In the genomic region with DNA sequence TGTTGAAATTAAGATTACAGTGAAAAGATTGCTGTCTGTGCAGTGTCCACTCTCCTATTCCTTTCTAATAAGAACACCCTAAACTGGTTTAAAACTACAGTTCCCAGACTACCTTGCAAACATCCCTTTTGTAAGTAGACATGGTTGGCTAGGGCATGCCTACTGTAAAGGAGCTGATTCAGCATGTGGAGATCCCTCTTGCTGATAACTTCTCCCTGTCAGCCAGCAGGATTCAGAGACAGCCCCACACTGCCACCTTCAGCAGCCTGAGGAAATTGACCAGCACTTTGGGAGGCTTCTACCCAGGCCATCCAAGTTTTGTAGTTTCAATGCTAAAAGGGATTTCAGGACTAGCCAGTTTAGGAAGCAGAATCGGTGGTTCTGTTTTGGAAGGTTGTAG, we compare ENCODE assay signal across 9 mouse cellular contexts. TPM values are rescaled to one million over a fixed set of nuclear protein-coding genes. Genes with fewer than 3 reads are reported as not detected.
DNase-seq lines count a peak whose midpoint lies in the region; ATAC-seq and TF ChIP-seq lines count a peak whose summit lies in the region.
"Had no signal": no experiment of that assay in that cellular context is flagged by ENCODE, and none has a peak within 500 bp of the region (broad histone marks: within the 10 kb centered on the region; RNA-seq: fewer than 3 reads in every experiment).

No protein-coding gene starts in this region.

- 50% methylated on average over 1 of the region's 1 CpGs for WGBS in cerebellum, adult 2 months
- 45% methylated on average over 1 of the region's 1 CpGs for WGBS in lung, postnatal 0 days

- no peak for TF ChIP-seq EP300 in ES-Bruce4 (IDR thresholded peaks at IDR 0.05; ENCODE audit: insufficient read depth, low read depth, low read length)
- TF ChIP-seq EP300 in lung, postnatal 0 days (IDR thresholded peaks at IDR 0.05) = no peak

- H3K9me3 ChIP-seq in ES-Bruce4 (replicated peaks; ENCODE audit: control insufficient read depth, insufficient read depth, low read length, poor library complexity, severe bottlenecking) = no peaks in the 10 kb centered on the region
- H3K9me3 ChIP-seq in lung, postnatal 0 days (ENCODE audit: low read length) = no peaks in the 10 kb centered on the region
- H3K9me3 ChIP-seq: heart, embryonic 13.5 days had no signal

- ATAC-seq in lung, postnatal 0 days = peak; percentile 94

- H3K27me3 ChIP-seq in ES-Bruce4 (ENCODE audit: control insufficient read depth, insufficient read depth, low read length, poor library complexity, severe bottlenecking) = no peaks in the 10 kb centered on the region; the same call in 1 of the 2 replicates
- H3K27me3 ChIP-seq in cerebellum, adult 2 months (ENCODE audit: control insufficient read depth, insufficient read depth, low read length) = no peaks in the 10 kb centered on the region
- H3K27me3 ChIP-seq in lung, postnatal 0 days (replicated peaks; ENCODE audit: insufficient read depth, low read length) = no peaks in the 10 kb centered on the region
- H3K27me3 ChIP-seq: heart, embryonic 13.5 days had no signal

- no peak overlapping the region for H3K27ac ChIP-seq in ES-Bruce4 (ENCODE audit: insufficient read depth, low read length)
- H3K27ac ChIP-seq in cerebellum, adult 2 months (ENCODE audit: insufficient read depth, low read length) = no peak overlapping the region
- no peak overlapping the region for H3K27ac ChIP-seq in lung, postnatal 0 days (ENCODE audit: low read length)
- H3K27ac ChIP-seq: heart, embryonic 13.5 days had no signal

- no peak for TF ChIP-seq POLR2A in ES-Bruce4 (IDR thresholded peaks at IDR 0.05; ENCODE audit: insufficient read depth, low read length)
- TF ChIP-seq POLR2A in cerebellum, adult 2 months (IDR thresholded peaks at IDR 0.05; ENCODE audit: borderline replicate concordance, insufficient read depth, low read length) = no peak

- H3K4me1 ChIP-seq in ES-Bruce4 (ENCODE audit: control insufficient read depth, insufficient read depth, low read length) = no peaks in the 10 kb centered on the region
- no peaks in the 10 kb centered on the region for H3K4me1 ChIP-seq in cerebellum, adult 2 months (ENCODE audit: control insufficient read depth, insufficient read depth, low read length)
- no peaks in the 10 kb centered on the region for H3K4me1 ChIP-seq in lung, postnatal 0 days (ENCODE audit: insufficient read depth, low read depth, low read length)

- no peak overlapping the region for H3K9ac ChIP-seq in ES-Bruce4 (ENCODE audit: low read depth, poor library complexity, severe bottlenecking)
- no peak overlapping the region for H3K9ac ChIP-seq in lung, postnatal 0 days (replicated peaks; ENCODE audit: low read depth)
- H3K9ac ChIP-seq: heart, embryonic 13.5 days had no signal

- H3K36me3 ChIP-seq in ES-Bruce4 (ENCODE audit: control insufficient read depth, insufficient read depth, low read length, poor library complexity, severe bottlenecking) = no peaks in the 10 kb centered on the region
- no peaks in the 10 kb centered on the region for H3K36me3 ChIP-seq in lung, postnatal 0 days (ENCODE audit: insufficient read depth, low read length)
- H3K36me3 ChIP-seq: heart, embryonic 13.5 days had no signal

- no peak overlapping the region for H3K4me3 ChIP-seq in ES-Bruce4 (ENCODE audit: low read depth, low read length)
- H3K4me3 ChIP-seq in cerebellum, adult 2 months (replicated peaks; ENCODE audit: insufficient read depth, low read depth, low read length) = no peak overlapping the region
- H3K4me3 ChIP-seq in lung, postnatal 0 days (ENCODE audit: low read depth, low read length) = no peak overlapping the region
- H3K4me3 ChIP-seq: heart, embryonic 13.5 days had no signal

- DNase-seq in 3T3-L1 (ENCODE audit: low read depth, low spot score) = peak; percentile 79
- peak; percentile 59 to 74 for DNase-seq in cerebellum, adult 2 months
- peak; percentile 59 for DNase-seq in gastrocnemius, postnatal 25 days
- DNase-seq in kidney, postnatal 36 days = peak; percentile 83 to 86
- peak; percentile 89 for DNase-seq in lung, postnatal 0 days (ENCODE audit: low spot score)
- DNase-seq in right cerebral cortex, postnatal 25 days = peak; percentile 46
- DNase-seq in natural killer cell, adult 2 months (ENCODE audit: low spot score in 2 of 2) = no peak

- peak; percentile 52 for TF ChIP-seq CTCF in ES-Bruce4 (IDR thresholded peaks at IDR 0.05; ENCODE audit: low read depth, low read length)
- TF ChIP-seq CTCF in cerebellum, adult 2 months (IDR thresholded peaks at IDR 0.05; ENCODE audit: borderline replicate concordance, insufficient read depth, low read depth, low read length) = peak; percentile 69
- peak; percentile 80 for TF ChIP-seq CTCF in lung, postnatal 0 days (IDR thresholded peaks at IDR 0.05)

- H3K4me2 ChIP-seq in lung, postnatal 0 days (replicated peaks; ENCODE audit: low read depth, low read length) = no peak overlapping the region
- H3K4me2 ChIP-seq: heart, embryonic 13.5 days had no signal

RNA-seq across cellular contexts. Expression of a gene that starts 7.8 kb away (rescaled TPM):
- 32.4 and 36.7 TPM in 2 replicates for polyA plus RNA-seq in ES-Bruce4 (2011; ENCODE audit: insufficient read depth, insufficient read length, low read depth, missing spikeins)
- 38.8 and 39.8 TPM in 2 replicates for polyA plus RNA-seq in cerebellum, adult 2 months (2012; rRNA removed)
- total RNA-seq in gastrocnemius, postnatal 25 days (2021) = 10 to 100 TPM; 14.6 to 15.6 TPM
- 40.3 TPM in 2 replicates for polyA plus RNA-seq in lung, postnatal 0 days (2015; fragmentation: Nextera tagmentation; extraction: Ambion mirVana)

RNA-seq across cellular contexts. Expression of a gene that starts 19.0 kb away (rescaled TPM):
- polyA plus RNA-seq in ES-Bruce4 (2011; ENCODE audit: insufficient read depth, insufficient read length, low read depth, missing spikeins) = 9.7 and 10.7 TPM in 2 replicates
- 12.1 and 14.4 TPM in 2 replicates for polyA plus RNA-seq in cerebellum, adult 2 months (2012; rRNA removed)
- total RNA-seq in gastrocnemius, postnatal 25 days (2021) = 10 to 100 TPM in 1 of 2 experiments, 1 to 10 TPM in 1; 7.9 to 10.7 TPM
- 3.1 and 3.2 TPM in 2 replicates for polyA plus RNA-seq in lung, postnatal 0 days (2015; fragmentation: Nextera tagmentation; extraction: Ambion mirVana)

Comparison
In these comparisons a context has a peak if more than half of its experiments do, and no peak if none do; other contexts are left out.
1. DNase-seq: peak in 3T3-L1 (single experiment), cerebellum, adult 2 months (2 of 2), gastrocnemius, postnatal 25 days (single experiment), kidney, postnatal 36 days (2 of 2), lung, postnatal 0 days (single experiment) and right cerebral cortex, postnatal 25 days (single experiment); none in natural killer cell, adult 2 months (0 of 2).
2. Peak in every context shown above with its lines, with median percentiles within 50 percentile points of each other: CTCF ChIP-seq.